Mouse (Mus musculus): ENCODE results near the gene Taar7a. TPM values are rescaled to one million over a fixed set of nuclear protein-coding genes. Genes with fewer than 3 reads are reported as not detected.

Taar7a gene
- polyA plus RNA-seq, 1 experiment from 2014 or later, result not detected

- Histone ChIP-seq H3K9ac (ENCODE audit: low read length) (no peak overlapping the region), H3K36me3 (ENCODE audit: control insufficient read depth, insufficient read depth, low read length) (no peaks in the 10 kb centered on the region), H3K4me1 (replicated peaks; ENCODE audit: control insufficient read depth, insufficient read depth, low read length) (no peaks in the 10 kb centered on the region), H3K27ac (ENCODE audit: low read depth, low read length) (no peak overlapping the region), H3K9me3 (ENCODE audit: control insufficient read depth, low read length) (no peaks in the 10 kb centered on the region), H3K4me2 (ENCODE audit: low read depth, low read length, severe bottlenecking) (no peak overlapping the region), H3K27me3 (ENCODE audit: control insufficient read depth, insufficient read depth, low read length) (no peaks in the 10 kb centered on the region), H3K4me3 (ENCODE audit: low read depth, low read length) (no peak overlapping the region)
- 82% methylated on average over 5 of the region's 5 CpGs for WGBS
- ATAC-seq (replicated peaks; ENCODE audit: low FRiP score) (no peak), DNase-seq (ENCODE audit: low spot score) (no peak)
Measured at GRCm38 (mm10) chr10:23986419-23986818, 6.9 kb downstream of the Taar7a start.

GRCm38 (mm10) chr10:23985546-23985945 is 7.7 kb downstream of the Taar7a start, which contains the start of gene Taar6:
TSS of gene Taar6 (minus strand) at chr10:23985646.
- ATAC-seq (replicated peaks; ENCODE audit: low FRiP score), result no peak
- WGBS, result 75% methylated on average over 8 of the region's 8 CpGs
- H3K4me2 ChIP-seq (ENCODE audit: low read depth, low read length, severe bottlenecking), result no peak within 1 kb of the TSS

GRCm38 (mm10) chr10:23978901-23979705 is 14.2 kb downstream of the Taar7a start:
- H3K4me1 ChIP-seq (replicated peaks; ENCODE audit: control insufficient read depth, insufficient read depth, low read length), result no peaks in the 10 kb centered on the region
- no peaks in the 10 kb centered on the region for H3K9me3 ChIP-seq (ENCODE audit: control insufficient read depth, low read length)
- no peak overlapping the region for H3K27ac ChIP-seq (ENCODE audit: low read depth, low read length)
- H3K27me3 ChIP-seq (ENCODE audit: control insufficient read depth, insufficient read depth, low read length), result no peaks in the 10 kb centered on the region
- H3K4me2 ChIP-seq (ENCODE audit: low read depth, low read length, severe bottlenecking), result no peak overlapping the region
- DNase-seq (ENCODE audit: low spot score), result peak; percentile 81
- H3K36me3 ChIP-seq (ENCODE audit: control insufficient read depth, insufficient read depth, low read length), result no peaks in the 10 kb centered on the region
- peak; percentile 76 for ATAC-seq (replicated peaks; ENCODE audit: low FRiP score)
- H3K9ac ChIP-seq (ENCODE audit: low read length), result no peak overlapping the region
- H3K4me3 ChIP-seq (ENCODE audit: low read depth, low read length), result no peak overlapping the region
- 43% methylated on average over 16 of the region's 16 CpGs for WGBS

More at GRCm38 (mm10) chr10:23985546-23985945, 7.7 kb downstream of the Taar7a start, which contains the start of gene Taar6:
- DNase-seq (ENCODE audit: low spot score), result no peak
- Histone ChIP-seq H3K36me3 (ENCODE audit: control insufficient read depth, insufficient read depth, low read length) (no peaks in the 10 kb centered on the region), H3K4me1 (replicated peaks; ENCODE audit: control insufficient read depth, insufficient read depth, low read length) (no peaks in the 10 kb centered on the region), H3K4me3 (ENCODE audit: low read depth, low read length) (no peak within 1 kb of the TSS), H3K27me3 (ENCODE audit: control insufficient read depth, insufficient read depth, low read length) (no peaks in the 10 kb centered on the region), H3K9ac (ENCODE audit: low read length) (no peak within 1 kb of the TSS), H3K27ac (ENCODE audit: low read depth, low read length) (no peak within 1 kb of the TSS), H3K9me3 (ENCODE audit: control insufficient read depth, low read length) (no peaks in the 10 kb centered on the region)

DNA sequence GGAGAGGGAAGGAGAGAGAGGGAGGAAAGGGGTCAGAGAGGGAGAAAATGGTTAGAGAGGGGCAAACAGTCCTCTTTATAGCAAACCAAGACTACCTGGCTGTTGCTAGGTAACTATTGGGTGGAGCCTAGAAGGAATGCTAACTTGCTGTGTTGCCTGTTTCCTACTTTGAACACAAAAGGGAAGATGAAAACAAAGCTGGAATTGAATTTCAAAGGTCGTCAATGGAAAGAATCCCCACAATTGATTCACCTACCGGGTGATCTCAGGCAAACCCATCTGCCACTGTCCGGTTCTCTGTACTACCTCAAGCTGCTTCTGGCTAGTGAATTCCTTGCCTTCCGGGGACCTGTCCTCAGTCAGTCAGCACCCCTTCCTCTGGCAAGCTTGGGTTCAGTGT is 15.3 kb downstream of the Taar7a start:
- DNase-seq (ENCODE audit: low spot score) (no peak), ATAC-seq (replicated peaks; ENCODE audit: low FRiP score) (no peak)
- Histone ChIP-seq H3K4me2 (ENCODE audit: low read depth, low read length, severe bottlenecking) (no peak overlapping the region), H3K9me3 (ENCODE audit: control insufficient read depth, low read length) (no peaks in the 10 kb centered on the region), H3K27ac (ENCODE audit: low read depth, low read length) (no peak overlapping the region), H3K36me3 (ENCODE audit: control insufficient read depth, insufficient read depth, low read length) (no peaks in the 10 kb centered on the region), H3K4me1 (replicated peaks; ENCODE audit: control insufficient read depth, insufficient read depth, low read length) (no peaks in the 10 kb centered on the region), H3K9ac (ENCODE audit: low read length) (no peak overlapping the region), H3K4me3 (ENCODE audit: low read depth, low read length) (no peak overlapping the region), H3K27me3 (ENCODE audit: control insufficient read depth, insufficient read depth, low read length) (no peaks in the 10 kb centered on the region)
- 41% methylated on average over 4 of the region's 4 CpGs for WGBS

DNA sequence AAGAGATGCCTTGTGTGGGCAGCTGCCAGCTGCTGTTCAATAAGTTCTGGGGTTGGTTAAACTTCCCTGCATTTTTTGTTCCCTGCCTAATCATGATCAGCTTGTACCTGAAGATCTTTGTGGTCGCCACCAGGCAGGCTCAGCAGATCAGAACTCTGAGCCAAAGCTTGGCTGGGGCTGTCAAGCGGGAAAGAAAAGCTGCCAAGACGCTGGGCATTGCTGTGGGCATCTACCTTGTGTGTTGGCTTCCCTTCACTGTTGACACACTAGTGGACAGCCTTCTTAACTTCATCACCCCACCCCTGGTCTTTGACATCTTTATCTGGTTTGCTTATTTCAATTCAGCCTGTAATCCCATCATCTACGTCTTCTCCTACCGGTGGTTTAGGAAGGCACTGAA is 22.0 kb downstream of the Taar7a start:
- no peak overlapping the region for H3K4me3 ChIP-seq (ENCODE audit: low read depth, low read length)
- ATAC-seq (replicated peaks; ENCODE audit: low FRiP score), result no peak
- H3K27ac ChIP-seq (ENCODE audit: low read depth, low read length), result no peak overlapping the region
- H3K9me3 ChIP-seq (ENCODE audit: control insufficient read depth, low read length), result no peaks in the 10 kb centered on the region
- no peaks in the 10 kb centered on the region for H3K36me3 ChIP-seq (ENCODE audit: control insufficient read depth, insufficient read depth, low read length)
- no peaks in the 10 kb centered on the region for H3K4me1 ChIP-seq (replicated peaks; ENCODE audit: control insufficient read depth, insufficient read depth, low read length)
- WGBS, result 84% methylated on average over 5 of the region's 5 CpGs
- H3K27me3 ChIP-seq (ENCODE audit: control insufficient read depth, insufficient read depth, low read length), result no peaks in the 10 kb centered on the region
- H3K9ac ChIP-seq (ENCODE audit: low read length), result no peak overlapping the region
- no peak overlapping the region for H3K4me2 ChIP-seq (ENCODE audit: low read depth, low read length, severe bottlenecking)
- no peak for DNase-seq (ENCODE audit: low spot score)

DNA sequence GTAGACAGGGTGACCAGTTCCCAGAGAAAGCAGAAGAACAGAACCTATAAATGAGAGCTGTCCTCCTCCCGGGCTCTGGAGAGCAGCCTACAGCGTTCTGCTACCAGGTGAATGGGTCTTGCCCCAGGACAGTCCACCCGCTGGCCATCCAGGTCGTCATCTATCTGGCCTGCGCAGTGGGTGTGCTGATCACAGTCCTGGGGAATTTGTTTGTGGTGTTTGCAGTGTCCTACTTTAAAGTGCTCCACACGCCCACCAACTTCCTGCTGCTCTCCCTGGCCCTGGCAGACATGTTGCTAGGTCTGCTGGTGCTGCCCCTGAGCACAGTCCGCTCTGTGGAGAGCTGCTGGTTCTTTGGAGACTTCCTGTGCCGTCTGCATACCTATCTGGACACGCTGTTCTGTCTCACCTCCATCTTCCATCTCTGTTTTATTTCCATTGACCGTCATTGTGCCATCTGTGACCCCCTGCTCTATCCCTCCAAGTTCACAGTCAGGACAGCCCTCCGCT is 22.6 kb downstream of the Taar7a start, which contains the start of gene Taar5:
TSS of gene Taar5 (plus strand) at position 51 of the 510 bp plus-strand sequence.
- no peaks in the 10 kb centered on the region for H3K36me3 ChIP-seq (ENCODE audit: control insufficient read depth, insufficient read depth, low read length)
- WGBS, result 92% methylated on average over 11 of the region's 11 CpGs
- ATAC-seq (replicated peaks; ENCODE audit: low FRiP score), result no peak

DNA sequence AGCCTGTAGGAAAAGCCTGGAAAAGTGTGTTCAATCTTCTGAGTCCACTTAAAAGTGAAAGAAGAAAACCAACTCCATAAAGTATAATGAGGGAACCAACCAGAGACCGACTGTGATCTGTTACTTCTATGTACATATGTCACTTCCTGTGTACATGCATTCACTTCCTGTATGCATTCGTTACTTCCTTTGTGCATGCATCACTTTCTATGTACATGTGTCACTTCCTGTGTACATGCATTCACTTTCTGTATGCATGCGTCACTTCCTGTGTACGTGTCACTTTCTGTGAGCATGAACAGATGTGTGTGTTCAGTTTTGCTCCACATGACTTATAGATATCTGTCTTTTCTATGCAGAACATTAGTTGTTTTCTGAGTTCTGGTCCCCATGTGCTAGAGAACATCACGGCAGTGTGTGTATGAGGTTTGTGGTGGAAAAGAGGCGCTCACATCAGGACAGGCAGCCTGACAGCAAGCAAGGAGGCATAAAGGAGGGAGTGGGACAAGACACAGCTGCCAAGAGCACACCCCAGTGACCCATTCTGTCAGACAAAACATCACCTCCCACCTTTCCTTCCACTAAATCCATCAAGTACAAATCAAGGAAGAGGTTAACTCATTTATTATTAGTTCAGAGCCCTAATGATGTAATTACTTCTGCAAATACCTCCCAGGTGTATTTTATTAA is 28.2 kb downstream of the Taar7a start:
- ATAC-seq (replicated peaks; ENCODE audit: low FRiP score), result no peak
- no peak overlapping the region for H3K27ac ChIP-seq (ENCODE audit: low read depth, low read length)
- H3K27me3 ChIP-seq (ENCODE audit: control insufficient read depth, insufficient read depth, low read length), result no peaks in the 10 kb centered on the region
- no peak overlapping the region for H3K9ac ChIP-seq (ENCODE audit: low read length)
- H3K9me3 ChIP-seq (ENCODE audit: control insufficient read depth, low read length), result no peaks in the 10 kb centered on the region
- no peak for DNase-seq (ENCODE audit: low spot score)
- H3K36me3 ChIP-seq (ENCODE audit: control insufficient read depth, insufficient read depth, low read length), result no peaks in the 10 kb centered on the region
- WGBS, result 88% methylated on average over 6 of the region's 6 CpGs
- no peak overlapping the region for H3K4me2 ChIP-seq (ENCODE audit: low read depth, low read length, severe bottlenecking)
- no peaks in the 10 kb centered on the region for H3K4me1 ChIP-seq (replicated peaks; ENCODE audit: control insufficient read depth, insufficient read depth, low read length)
- no peak overlapping the region for H3K4me3 ChIP-seq (ENCODE audit: low read depth, low read length)

More for the DNA sequence above, 22.6 kb downstream of the Taar7a start, which contains the start of gene Taar5:
- Histone ChIP-seq H3K27ac (ENCODE audit: low read depth, low read length) (no peak within 1 kb of the TSS), H3K9ac (ENCODE audit: low read length) (no peak within 1 kb of the TSS), H3K4me3 (ENCODE audit: low read depth, low read length) (no peak within 1 kb of the TSS), H3K4me2 (ENCODE audit: low read depth, low read length, severe bottlenecking) (no peak within 1 kb of the TSS), H3K9me3 (ENCODE audit: control insufficient read depth, low read length) (no peaks in the 10 kb centered on the region), H3K4me1 (replicated peaks; ENCODE audit: control insufficient read depth, insufficient read depth, low read length) (no peaks in the 10 kb centered on the region), H3K27me3 (ENCODE audit: control insufficient read depth, insufficient read depth, low read length) (no peaks in the 10 kb centered on the region)
- no peak for DNase-seq (ENCODE audit: low spot score)

DNA sequence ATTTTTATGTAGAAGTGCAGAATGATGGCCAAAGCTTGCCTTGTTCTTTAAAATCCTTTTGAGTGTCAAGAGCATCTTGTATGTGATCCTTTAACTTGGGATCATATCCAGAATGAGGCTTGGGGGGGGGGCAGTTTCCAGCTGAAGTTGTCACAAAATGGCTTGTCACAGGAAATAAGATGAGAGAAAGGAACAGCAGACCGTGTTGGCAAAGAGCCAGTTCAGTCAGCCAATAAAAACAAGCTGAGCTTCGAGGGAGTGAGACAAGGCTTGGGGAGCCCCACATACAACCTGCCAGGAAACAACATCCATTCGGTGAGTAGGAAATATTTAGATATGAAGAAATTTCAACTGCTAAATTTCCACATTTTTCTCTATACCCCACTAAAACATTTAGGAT is 29.8 kb downstream of the Taar7a start:
- DNase-seq (ENCODE audit: low spot score) (no peak), ATAC-seq (replicated peaks; ENCODE audit: low FRiP score) (no peak)
- WGBS, result 73% methylated on average over 3 of the region's 3 CpGs
- Histone ChIP-seq H3K36me3 (ENCODE audit: control insufficient read depth, insufficient read depth, low read length) (no peaks in the 10 kb centered on the region), H3K27me3 (ENCODE audit: control insufficient read depth, insufficient read depth, low read length) (no peaks in the 10 kb centered on the region), H3K4me2 (ENCODE audit: low read depth, low read length, severe bottlenecking) (no peak overlapping the region), H3K27ac (ENCODE audit: low read depth, low read length) (no peak overlapping the region), H3K9me3 (ENCODE audit: control insufficient read depth, low read length) (no peaks in the 10 kb centered on the region), H3K9ac (ENCODE audit: low read length) (no peak overlapping the region), H3K4me1 (replicated peaks; ENCODE audit: control insufficient read depth, insufficient read depth, low read length) (no peaks in the 10 kb centered on the region), H3K4me3 (ENCODE audit: low read depth, low read length) (no peak overlapping the region)
